Comparison of ENCODE assay signal across 18 mouse cellular contexts in genomic region chr10:69639138-69639537, GRCm38 (mm10).
A peak's percentile ranks its signal among the peaks of the same experiment; 100 is the strongest.
DNase-seq lines count a peak whose midpoint lies in the region; ATAC-seq and TF ChIP-seq lines count a peak whose summit lies in the region.
"Had no signal": no experiment of that assay in that cellular context is flagged by ENCODE, and none has a peak within 500 bp of the region (broad histone marks: within the 10 kb centered on the region; RNA-seq: fewer than 3 reads in every experiment).

No protein-coding gene starts in this region.

- no peak overlapping the region for H3K27ac ChIP-seq in forebrain, postnatal 0 days (ENCODE audit: low read depth, low read length)
- no peak overlapping the region for H3K27ac ChIP-seq in forebrain, embryonic 10.5 days
- H3K27ac ChIP-seq in kidney, postnatal 0 days, result no peak overlapping the region
- no peak overlapping the region for H3K27ac ChIP-seq in cortical plate, adult 2 months (ENCODE audit: insufficient read depth, low read length)
- H3K27ac ChIP-seq: embryonic facial prominence, embryonic 10.5 days; forebrain, embryonic 15.5 days had no signal

- no peak overlapping the region for H3K4me3 ChIP-seq in forebrain, postnatal 0 days (ENCODE audit: low read depth, low read length)
- no peak overlapping the region for H3K4me3 ChIP-seq in forebrain, embryonic 10.5 days
- no peak overlapping the region for H3K4me3 ChIP-seq in kidney, postnatal 0 days (replicated peaks; ENCODE audit: low read depth, low read length)
- H3K4me3 ChIP-seq in cortical plate, adult 2 months (ENCODE audit: insufficient read depth, low read length), result no peak overlapping the region
- H3K4me3 ChIP-seq: embryonic facial prominence, embryonic 10.5 days; erythroblast, embryonic 14.5 days; forebrain, embryonic 15.5 days had no signal

- peak; percentile 37 for TF ChIP-seq CTCF in forebrain, postnatal 0 days (IDR thresholded peaks at IDR 0.05; ENCODE audit: low read depth)
- TF ChIP-seq CTCF in kidney, postnatal 0 days (IDR thresholded peaks at IDR 0.05; ENCODE audit: low read depth), result peak; percentile 43
- TF ChIP-seq CTCF in cortical plate, adult 2 months (IDR thresholded peaks at IDR 0.05; ENCODE audit: extremely low read depth, insufficient read depth, low read length), result 0 out of 2 replicates have a peak, but pooled peaks have one; percentile 9

- H3K4me2 ChIP-seq in forebrain, postnatal 0 days (ENCODE audit: low read depth), result no peak overlapping the region
- no peak overlapping the region for H3K4me2 ChIP-seq in kidney, postnatal 0 days (ENCODE audit: low read length)
- H3K4me2 ChIP-seq: forebrain, embryonic 15.5 days; liver, embryonic 11.5 days had no signal

- DNase-seq in forebrain, postnatal 0 days, result no peak
- no peak for DNase-seq in forebrain, embryonic 10.5 days (ENCODE audit: extremely low spot score, low spot score)
- no peak for DNase-seq in kidney, postnatal 0 days (ENCODE audit: low spot score)
- DNase-seq in kidney, adult 8-10 months, result no peak
- DNase-seq in right cerebral cortex, postnatal 10 days (ENCODE audit: low spot score in 2 of 2), result peak; percentile 20 to 23
- no peak for DNase-seq in right cerebral cortex, postnatal 14 days
- DNase-seq: adrenal gland, adult 2 months; cerebellum, adult 11 months; kidney, adult 11 months; layer of hippocampus, postnatal 36 days; left cerebral cortex, postnatal 4 days; right cerebral cortex, postnatal 25 days had no signal

- H3K36me3 ChIP-seq in forebrain, postnatal 0 days (ENCODE audit: insufficient read depth), result peaks cover 4% of the 10 kb centered on the region; the same call in 1 of the 2 replicates
- no peaks in the 10 kb centered on the region for H3K36me3 ChIP-seq in forebrain, embryonic 10.5 days (replicated peaks)
- H3K36me3 ChIP-seq in kidney, postnatal 0 days (ENCODE audit: insufficient read depth, low read length), result no peaks in the 10 kb centered on the region
- H3K36me3 ChIP-seq: forebrain, embryonic 15.5 days had no signal

- ATAC-seq in forebrain, postnatal 0 days, result no peak
- ATAC-seq in kidney, postnatal 0 days (replicated peaks; ENCODE audit: low FRiP score, low read depth), result no peak
- ATAC-seq in erythroblast, adult 5-6 weeks (replicated peaks; ENCODE audit: low FRiP score, poor library complexity, severe bottlenecking), result no peak
- ATAC-seq: forebrain, embryonic 15.5 days had no signal

- no peaks in the 10 kb centered on the region for H3K27me3 ChIP-seq in forebrain, postnatal 0 days (ENCODE audit: insufficient read depth, low read length)
- no peaks in the 10 kb centered on the region for H3K27me3 ChIP-seq in forebrain, embryonic 10.5 days (ENCODE audit: poor library complexity, severe bottlenecking)
- no peaks in the 10 kb centered on the region for H3K27me3 ChIP-seq in kidney, postnatal 0 days (ENCODE audit: insufficient read depth, low read length)
- H3K27me3 ChIP-seq: forebrain, embryonic 15.5 days had no signal

- no peak overlapping the region for H3K9ac ChIP-seq in forebrain, postnatal 0 days
- H3K9ac ChIP-seq in kidney, postnatal 0 days (ENCODE audit: low read depth, low read length), result no peak overlapping the region
- H3K9ac ChIP-seq: forebrain, embryonic 15.5 days had no signal

- peaks cover 22% of the 10 kb centered on the region for H3K4me1 ChIP-seq in forebrain, postnatal 0 days (ENCODE audit: insufficient read depth)
- 0 out of 2 replicates have a peak, but pooled peaks cover 6% of the 10 kb centered on the region for H3K4me1 ChIP-seq in forebrain, embryonic 10.5 days
- no peaks in the 10 kb centered on the region; the same call in 1 of the 2 replicates for H3K4me1 ChIP-seq in kidney, postnatal 0 days (replicated peaks; ENCODE audit: insufficient read depth, low read length)
- peaks cover 18% of the 10 kb centered on the region for H3K4me1 ChIP-seq in cortical plate, adult 2 months (ENCODE audit: control insufficient read depth, insufficient read depth, low read length)

- 90% methylated on average over 6 of the region's 6 CpGs for WGBS in forebrain, postnatal 0 days
- 94% methylated on average over 6 of the region's 6 CpGs for WGBS in forebrain, embryonic 10.5 days
- WGBS in kidney, postnatal 0 days, result 91% methylated on average over 6 of the region's 6 CpGs

- H3K9me3 ChIP-seq in forebrain, postnatal 0 days (ENCODE audit: low read length), result no peaks in the 10 kb centered on the region
- no peaks in the 10 kb centered on the region for H3K9me3 ChIP-seq in forebrain, embryonic 10.5 days
- H3K9me3 ChIP-seq in kidney, postnatal 0 days (replicated peaks; ENCODE audit: low read length), result no peaks in the 10 kb centered on the region
- H3K9me3 ChIP-seq: embryonic facial prominence, embryonic 10.5 days; forebrain, embryonic 15.5 days had no signal

- no peak for TF ChIP-seq POLR2A in cortical plate, adult 2 months (IDR thresholded peaks at IDR 0.05; ENCODE audit: extremely low read depth, insufficient read depth, low read length)

Comparison
In these comparisons a context has a peak if more than half of its experiments do, and no peak if none do; other contexts are left out.
1. DNase-seq: peak in right cerebral cortex, postnatal 10 days (2 of 2); none in forebrain, postnatal 0 days (single experiment), forebrain, embryonic 10.5 days (single experiment), kidney, postnatal 0 days (single experiment), kidney, adult 8-10 months (0 of 2) and right cerebral cortex, postnatal 14 days (single experiment).
2. Peak in every context shown above with its lines, with median percentiles within 50 percentile points of each other: CTCF ChIP-seq.